Mouse (Mus musculus) lung, postnatal 10 days (tissue): ENCODE data around the gene Fbxl16.

Experiments used
- DNase-seq: peaks from one replicate; pipeline ENCODE4 v3.0.0; 2021

Gene Fbxl16

GRCm38 (mm10) chr17:25843636-25844395 lies 34.9 kb downstream of the Fbxl16 start:
- no peak for DNase-seq

- DNase-seq = peak; percentile 98
Observed at GRCm38 (mm10) chr17:25844396-25844901, 35.6 kb downstream of the Fbxl16 start, which contains the start of gene Rhot2. Rhot2 (minus strand) TSS chr17:25844851.

- no peak for DNase-seq
Observed at GRCm38 (mm10) chr17:25860229-25860628, 51.3 kb downstream of the Fbxl16 start.

GRCm38 (mm10) chr17:25860832-25861703 lies 52.2 kb downstream of the Fbxl16 start, which contains the start of gene Wdr90:
Wdr90 (minus strand) TSS chr17:25861501.
- DNase-seq = peak; percentile 94

GRCm38 (mm10) chr17:25861704-25862612 lies 53.1 kb downstream of the Fbxl16 start:
- no peak for DNase-seq

- no peak for DNase-seq
Observed at GRCm38 (mm10) chr17:25863681-25864080, 54.8 kb downstream of the Fbxl16 start.

- DNase-seq = no peak
Observed at GRCm38 (mm10) chr17:25864311-25864710, 55.4 kb downstream of the Fbxl16 start.

GRCm38 (mm10) chr17:25865288-25865687 lies 56.4 kb downstream of the Fbxl16 start:
- DNase-seq = no peak

- DNase-seq = no peak
Observed at GRCm38 (mm10) chr17:25866172-25866571, 57.3 kb downstream of the Fbxl16 start.

GRCm38 (mm10) chr17:25867509-25867835 lies 58.6 kb downstream of the Fbxl16 start:
- DNase-seq = no peak

GRCm38 (mm10) chr17:25867836-25868600 lies 59.1 kb downstream of the Fbxl16 start:
- DNase-seq = peak; percentile 59

GRCm38 (mm10) chr17:25868601-25869191 lies 59.8 kb downstream of the Fbxl16 start, which contains the start of gene Mcrip2:
Mcrip2 (minus strand) TSS chr17:25868764.
- DNase-seq = peak; percentile 91

GRCm38 (mm10) chr17:25869498-25869897 lies 60.6 kb downstream of the Fbxl16 start:
- DNase-seq = no peak

- no peak for DNase-seq
Observed at GRCm38 (mm10) chr17:25869954-25870353, 61.1 kb downstream of the Fbxl16 start.
